Mouse (Mus musculus): ENCODE measurements around the gene Fam19a3. TPM values are rescaled to one million over a fixed set of nuclear protein-coding genes. Genes with fewer than 3 reads are reported as not detected.
A peak's percentile ranks its signal among the peaks of the same experiment; 100 is the strongest.

Gene Fam19a3
- polyA plus RNA-seq, 1 experiment from 2014 or later, result 0.70 TPM

GRCm38 (mm10) chr3:104789822-104790221, 8.2 kb upstream of the Fam19a3 start:
- Histone ChIP-seq H3K36me3 (peaks cover 44% of the 10 kb centered on the region), H3K27ac (peak overlapping the region; percentile 90), H3K27me3 (ENCODE audit: insufficient read depth, poor library complexity, severe bottlenecking) (no peaks in the 10 kb centered on the region), H3K9me3 (no peaks in the 10 kb centered on the region), H3K4me3 (peak overlapping the region; percentile 79), H3K4me1 (peaks cover 62% of the 10 kb centered on the region)
- 19% methylated on average over 13 of the region's 13 CpGs for WGBS
- no peak for DNase-seq (ENCODE audit: low spot score)

- DNase-seq (ENCODE audit: low spot score), result peak; percentile 84
These were observed 7.6 kb upstream of the Fam19a3 start for GRCm38 (mm10) chr3:104789312-104789605.

GRCm38 (mm10) chr3:104788561-104789311, 7.1 kb upstream of the Fam19a3 start:
- H3K4me3 ChIP-seq, result peak overlapping the region; percentile 79
- H3K36me3 ChIP-seq, result peaks cover 40% of the 10 kb centered on the region
- peak overlapping the region; percentile 90 for H3K27ac ChIP-seq
- peaks cover 61% of the 10 kb centered on the region for H3K4me1 ChIP-seq
- DNase-seq (ENCODE audit: low spot score), result peak; percentile 94
- WGBS, result under 1% methylated on average over 51 of the region's 52 CpGs
- no peaks in the 10 kb centered on the region for H3K9me3 ChIP-seq
- 0 out of 2 replicates have a peak, but pooled peaks cover 6% of the 10 kb centered on the region for H3K27me3 ChIP-seq (ENCODE audit: insufficient read depth, poor library complexity, severe bottlenecking)

More at GRCm38 (mm10) chr3:104789312-104789605, 7.6 kb upstream of the Fam19a3 start:
- Histone ChIP-seq H3K4me1 (peaks cover 62% of the 10 kb centered on the region), H3K27me3 (ENCODE audit: insufficient read depth, poor library complexity, severe bottlenecking) (0 out of 2 replicates have a peak, but pooled peaks cover under 1% of the 10 kb centered on the region), H3K9me3 (no peaks in the 10 kb centered on the region), H3K36me3 (peaks cover 44% of the 10 kb centered on the region), H3K4me3 (peak overlapping the region; percentile 79), H3K27ac (peak overlapping the region; percentile 90)
- WGBS, result under 1% methylated on average over 10 of the region's 10 CpGs

GRCm38 (mm10) chr3:104788075-104788474, 6.4 kb upstream of the Fam19a3 start, which contains the start of gene Rhoc:
Rhoc (plus strand) TSS chr3:104788375.
- 18% methylated on average over 3 of the region's 3 CpGs for WGBS
- Histone ChIP-seq H3K9me3 (no peaks in the 10 kb centered on the region), H3K4me3 (peak within 1 kb of the TSS; percentile 79), H3K27ac (peak within 1 kb of the TSS; percentile 90), H3K4me1 (peaks cover 55% of the 10 kb centered on the region), H3K27me3 (ENCODE audit: insufficient read depth, poor library complexity, severe bottlenecking) (peaks cover 12% of the 10 kb centered on the region), H3K36me3 (peaks cover 33% of the 10 kb centered on the region)
- DNase-seq (ENCODE audit: low spot score), result no peak

GRCm38 (mm10) chr3:104785284-104785683, 3.6 kb upstream of the Fam19a3 start:
- Histone ChIP-seq H3K36me3 (0 out of 2 replicates have a peak, but pooled peaks cover 11% of the 10 kb centered on the region), H3K4me1 (peaks cover 50% of the 10 kb centered on the region), H3K27ac (no peak overlapping the region), H3K27me3 (ENCODE audit: insufficient read depth, poor library complexity, severe bottlenecking) (peaks cover 33% of the 10 kb centered on the region), H3K9me3 (no peaks in the 10 kb centered on the region), H3K4me3 (no peak overlapping the region)
- DNase-seq (ENCODE audit: low spot score), result no peak
- WGBS, result 84% methylated on average over 6 of the region's 6 CpGs

- H3K9me3 ChIP-seq, result no peaks in the 10 kb centered on the region
- H3K4me1 ChIP-seq, result peaks cover 47% of the 10 kb centered on the region
- H3K27ac ChIP-seq, result no peak overlapping the region
- peaks cover 41% of the 10 kb centered on the region for H3K27me3 ChIP-seq (ENCODE audit: insufficient read depth, poor library complexity, severe bottlenecking)
- H3K36me3 ChIP-seq, result 0 out of 2 replicates have a peak, but pooled peaks cover 11% of the 10 kb centered on the region
- H3K4me3 ChIP-seq, result no peak overlapping the region
- DNase-seq (ENCODE audit: low spot score), result no peak
- 26% methylated on average over 14 of the region's 14 CpGs for WGBS
These were observed 2.4 kb upstream of the Fam19a3 start for GRCm38 (mm10) chr3:104783971-104784500.

- Histone ChIP-seq H3K4me3 (peak overlapping the region; percentile 79), H3K27ac (peak overlapping the region; percentile 90), H3K27me3 (ENCODE audit: insufficient read depth, poor library complexity, severe bottlenecking) (peaks cover 59% of the 10 kb centered on the region), H3K4me1 (peaks cover 40% of the 10 kb centered on the region), H3K36me3 (0 out of 2 replicates have a peak, but pooled peaks cover 11% of the 10 kb centered on the region), H3K9me3 (no peaks in the 10 kb centered on the region)
- no peak for DNase-seq (ENCODE audit: low spot score)
- WGBS, result 17% methylated on average over 12 of the region's 12 CpGs
These were observed 531 bp upstream of the Fam19a3 start for GRCm38 (mm10) chr3:104782061-104782681.

GRCm38 (mm10) chr3:104780561-104781420, 849 bp downstream of the Fam19a3 start, which contains the start of gene Ppm1j:
Ppm1j (plus strand) TSS chr3:104781056.
- Histone ChIP-seq H3K4me1 (peaks cover 44% of the 10 kb centered on the region), H3K9me3 (no peaks in the 10 kb centered on the region), H3K36me3 (0 out of 2 replicates have a peak, but pooled peaks cover 8% of the 10 kb centered on the region), H3K27me3 (ENCODE audit: insufficient read depth, poor library complexity, severe bottlenecking) (peaks cover 73% of the 10 kb centered on the region), H3K27ac (peak within 1 kb of the TSS; percentile 90), H3K4me3 (peak within 1 kb of the TSS; percentile 79)
- DNase-seq (ENCODE audit: low spot score), result peak; percentile 91
- under 1% methylated on average over 56 of the region's 56 CpGs for WGBS

- 0 out of 2 replicates have a peak, but pooled peaks cover under 1% of the 10 kb centered on the region for H3K36me3 ChIP-seq
- no peak overlapping the region for H3K4me3 ChIP-seq
- H3K4me1 ChIP-seq, result peaks cover 44% of the 10 kb centered on the region
- H3K27me3 ChIP-seq (ENCODE audit: insufficient read depth, poor library complexity, severe bottlenecking), result peaks cover 79% of the 10 kb centered on the region
- DNase-seq (ENCODE audit: low spot score), result no peak
- no peaks in the 10 kb centered on the region for H3K9me3 ChIP-seq
- WGBS, result 2% methylated on average over 7 of the region's 7 CpGs
- no peak overlapping the region for H3K27ac ChIP-seq
These were observed 1.7 kb downstream of the Fam19a3 start for GRCm38 (mm10) chr3:104779949-104780348.

GRCm38 (mm10) chr3:104777342-104777741, 4.3 kb downstream of the Fam19a3 start:
- 2% methylated on average over 20 of the region's 20 CpGs for WGBS
- peaks cover 70% of the 10 kb centered on the region for H3K27me3 ChIP-seq (ENCODE audit: insufficient read depth, poor library complexity, severe bottlenecking)
- peak overlapping the region; percentile 61 for H3K4me3 ChIP-seq
- no peak for DNase-seq (ENCODE audit: low spot score)
- peak overlapping the region; percentile 52; the same call in 1 of the 2 replicates for H3K27ac ChIP-seq
- peaks cover 42% of the 10 kb centered on the region for H3K4me1 ChIP-seq
- no peaks in the 10 kb centered on the region for H3K9me3 ChIP-seq
- H3K36me3 ChIP-seq, result no peaks in the 10 kb centered on the region

GRCm38 (mm10) chr3:104773301-104773700, 8.3 kb downstream of the Fam19a3 start:
- DNase-seq (ENCODE audit: low spot score), result no peak
- 76% methylated on average over 7 of the region's 7 CpGs for WGBS
- peaks cover 44% of the 10 kb centered on the region for H3K27me3 ChIP-seq (ENCODE audit: insufficient read depth, poor library complexity, severe bottlenecking)
- no peaks in the 10 kb centered on the region for H3K36me3 ChIP-seq
- peaks cover 29% of the 10 kb centered on the region for H3K4me1 ChIP-seq
- no peak overlapping the region for H3K27ac ChIP-seq
- H3K9me3 ChIP-seq, result no peaks in the 10 kb centered on the region
- H3K4me3 ChIP-seq, result no peak overlapping the region

- H3K4me3 ChIP-seq, result no peak overlapping the region
- peaks cover 27% of the 10 kb centered on the region for H3K27me3 ChIP-seq (ENCODE audit: insufficient read depth, poor library complexity, severe bottlenecking)
- no peak overlapping the region for H3K27ac ChIP-seq
- no peaks in the 10 kb centered on the region for H3K9me3 ChIP-seq
- WGBS, result 53% methylated on average over 6 of the region's 6 CpGs
- H3K4me1 ChIP-seq, result peaks cover 23% of the 10 kb centered on the region
- DNase-seq (ENCODE audit: low spot score), result no peak
- no peaks in the 10 kb centered on the region for H3K36me3 ChIP-seq
These were observed 10.2 kb downstream of the Fam19a3 start for GRCm38 (mm10) chr3:104771460-104771859.

All from heart, embryonic 10.5 days (tissue).